Mouse (Mus musculus): ENCODE data around the gene Miga2. TPM values are rescaled to one million over a fixed set of nuclear protein-coding genes. Genes with fewer than 3 reads are reported as not detected.
A peak's percentile ranks its signal among the peaks of the same experiment; 100 is the strongest.
"Not testable (repeated sequence)": the region's sequence is repeated elsewhere in the genome, so short reads cannot be mapped to it uniquely, and the experiment has no call there.

Gene Miga2
- polyA plus RNA-seq, 1 experiment = 11.1 TPM

DNA sequence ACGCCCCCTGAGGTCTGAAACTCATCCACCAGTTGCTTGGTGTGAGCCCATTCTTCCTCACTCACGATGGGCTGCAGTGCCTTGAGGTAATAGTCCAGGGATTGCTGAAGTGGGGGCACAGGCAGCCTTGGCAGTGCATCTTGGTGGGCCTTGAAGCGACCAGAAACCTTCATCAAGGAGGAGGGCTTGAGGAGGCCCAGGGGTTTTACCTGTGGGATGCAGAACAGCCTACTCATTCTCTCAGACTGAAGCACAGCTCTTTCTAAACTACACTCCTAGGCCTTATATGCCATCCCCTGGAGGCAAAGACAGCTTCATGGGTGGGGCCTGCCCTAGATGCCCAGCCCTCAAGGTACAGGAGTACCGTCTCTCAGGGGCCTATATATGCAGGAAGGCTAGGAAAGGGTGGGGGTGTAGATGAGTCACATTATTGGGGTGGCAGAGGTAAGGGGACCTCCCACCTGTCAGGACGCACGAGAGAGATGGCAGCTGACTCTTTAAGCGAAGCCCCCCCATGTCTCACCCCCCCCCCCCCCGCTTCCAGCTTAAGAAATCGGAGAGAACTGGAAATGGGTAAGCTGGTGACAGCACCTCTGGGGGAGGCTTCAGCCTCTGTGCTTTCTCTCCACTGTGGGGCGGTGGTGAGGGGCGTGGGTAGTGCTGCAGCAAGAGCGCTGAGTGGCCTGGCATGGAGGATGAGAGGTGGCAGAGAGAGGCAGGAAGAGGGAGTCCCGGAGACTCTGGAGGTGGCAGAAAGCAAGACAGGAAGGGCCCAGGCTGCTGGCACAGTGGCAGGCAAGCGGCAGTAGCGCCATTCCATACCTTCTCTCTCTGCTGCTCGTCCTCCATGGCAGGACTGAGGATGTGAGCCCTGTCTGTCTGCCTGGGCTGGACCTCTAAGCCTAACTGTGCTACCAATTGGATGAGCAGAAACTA lies 49.3 kb downstream of the Miga2 start:
- TF ChIP-seq POLR2A (IDR thresholded peaks at IDR 0.05; ENCODE audit: low read depth, low read length) (no peak), CTCF (IDR thresholded peaks at IDR 0.05; ENCODE audit: extremely low read depth, insufficient read depth, insufficient read length, insufficient replicate concordance) (no peak)
- DNase-seq (ENCODE audit: low read depth in 1 of 2, low spot score in 2 of 2) = no peak
- WGBS = 92% methylated on average over 16 of the region's 16 CpGs
- H3K4me3 ChIP-seq (ENCODE audit: extremely low read depth, insufficient read depth, insufficient read length) = no peak overlapping the region
- no peaks in the 10 kb centered on the region for H3K27me3 ChIP-seq (ENCODE audit: control insufficient read depth, insufficient read depth, low read length)
- H3K27ac ChIP-seq (ENCODE audit: insufficient read depth, low read length) = no peak overlapping the region
- no peaks in the 10 kb centered on the region; the same call in 1 of the 2 replicates for H3K4me1 ChIP-seq (ENCODE audit: control insufficient read depth, insufficient read depth, insufficient read length)
- no peaks in the 10 kb centered on the region for H3K36me3 ChIP-seq (ENCODE audit: control insufficient read depth, insufficient read depth, low read length)

DNA sequence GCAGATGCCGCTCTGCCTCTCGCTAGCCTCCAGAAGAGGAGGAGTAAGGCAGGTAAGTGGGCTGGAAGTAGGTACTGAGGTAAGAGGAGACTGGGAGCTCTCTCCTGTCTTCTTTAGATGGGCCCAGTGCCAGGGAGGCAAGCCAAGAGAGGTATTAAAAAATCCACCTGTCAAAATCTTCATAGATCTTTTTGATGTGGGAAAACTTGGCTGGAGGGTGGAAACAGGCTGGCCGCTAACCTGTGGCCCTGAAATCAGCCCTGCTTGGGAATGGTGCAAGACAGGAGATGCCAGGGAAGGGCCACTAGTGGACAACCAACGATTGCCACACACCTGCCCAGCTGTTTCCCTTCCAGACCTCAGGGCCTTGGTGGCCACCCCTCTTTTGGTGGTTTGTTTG lies 50.1 kb downstream of the Miga2 start:
- DNase-seq (ENCODE audit: low read depth in 1 of 2, low spot score in 2 of 2) = no peak
- H3K27ac ChIP-seq (ENCODE audit: insufficient read depth, low read length) = no peak overlapping the region
- H3K4me3 ChIP-seq (ENCODE audit: extremely low read depth, insufficient read depth, insufficient read length) = no peak overlapping the region
- 84% methylated on average over 4 of the region's 4 CpGs for WGBS
- no peaks in the 10 kb centered on the region for H3K27me3 ChIP-seq (ENCODE audit: control insufficient read depth, insufficient read depth, low read length)
- TF ChIP-seq CTCF (IDR thresholded peaks at IDR 0.05; ENCODE audit: extremely low read depth, insufficient read depth, insufficient read length, insufficient replicate concordance) (no peak), POLR2A (IDR thresholded peaks at IDR 0.05; ENCODE audit: low read depth, low read length) (no peak)
- H3K36me3 ChIP-seq (ENCODE audit: control insufficient read depth, insufficient read depth, low read length) = no peaks in the 10 kb centered on the region
- H3K4me1 ChIP-seq (ENCODE audit: control insufficient read depth, insufficient read depth, insufficient read length) = no peaks in the 10 kb centered on the region; the same call in 1 of the 2 replicates

GRCm38 (mm10) chr2:30414681-30415080 lies 50.6 kb downstream of the Miga2 start:
- no peaks in the 10 kb centered on the region for H3K36me3 ChIP-seq (ENCODE audit: control insufficient read depth, insufficient read depth, low read length)
- H3K27ac ChIP-seq (ENCODE audit: insufficient read depth, low read length) = no peak overlapping the region
- TF ChIP-seq POLR2A (IDR thresholded peaks at IDR 0.05; ENCODE audit: low read depth, low read length) (no peak), CTCF (IDR thresholded peaks at IDR 0.05; ENCODE audit: extremely low read depth, insufficient read depth, insufficient read length, insufficient replicate concordance) (no peak)
- WGBS = 70% methylated on average over 5 of the region's 5 CpGs
- no peak for DNase-seq (ENCODE audit: low read depth in 1 of 2, low spot score in 2 of 2)
- peak overlapping the region; percentile 83 for H3K4me3 ChIP-seq (ENCODE audit: extremely low read depth, insufficient read depth, insufficient read length)
- no peaks in the 10 kb centered on the region; the same call in 1 of the 2 replicates for H3K4me1 ChIP-seq (ENCODE audit: control insufficient read depth, insufficient read depth, insufficient read length)
- H3K27me3 ChIP-seq (ENCODE audit: control insufficient read depth, insufficient read depth, low read length) = no peaks in the 10 kb centered on the region

- no peaks in the 10 kb centered on the region for H3K36me3 ChIP-seq (ENCODE audit: control insufficient read depth, insufficient read depth, low read length)
- WGBS = 3% methylated on average over 58 of the region's 58 CpGs
- H3K4me3 ChIP-seq (ENCODE audit: extremely low read depth, insufficient read depth, insufficient read length) = peak within 1 kb of the TSS; percentile 83
- H3K4me1 ChIP-seq (ENCODE audit: control insufficient read depth, insufficient read depth, insufficient read length) = no peaks in the 10 kb centered on the region; the same call in 1 of the 2 replicates
- no peaks in the 10 kb centered on the region for H3K27me3 ChIP-seq (ENCODE audit: control insufficient read depth, insufficient read depth, low read length)
- peak in 1 of 2 experiments; percentile 82 for DNase-seq (ENCODE audit: low read depth in 1 of 2, low spot score in 2 of 2)
- no peak for TF ChIP-seq POLR2A (IDR thresholded peaks at IDR 0.05; ENCODE audit: low read depth, low read length)
- TF ChIP-seq CTCF (IDR thresholded peaks at IDR 0.05; ENCODE audit: extremely low read depth, insufficient read depth, insufficient read length, insufficient replicate concordance) = no peak
- peak within 1 kb of the TSS; percentile 77 for H3K27ac ChIP-seq (ENCODE audit: insufficient read depth, low read length)
These were observed 51.3 kb downstream of the Miga2 start, which contains the start of gene Crat for GRCm38 (mm10) chr2:30415157-30415935. Gene Crat, minus strand, starts transcription at chr2:30415813.

DNA sequence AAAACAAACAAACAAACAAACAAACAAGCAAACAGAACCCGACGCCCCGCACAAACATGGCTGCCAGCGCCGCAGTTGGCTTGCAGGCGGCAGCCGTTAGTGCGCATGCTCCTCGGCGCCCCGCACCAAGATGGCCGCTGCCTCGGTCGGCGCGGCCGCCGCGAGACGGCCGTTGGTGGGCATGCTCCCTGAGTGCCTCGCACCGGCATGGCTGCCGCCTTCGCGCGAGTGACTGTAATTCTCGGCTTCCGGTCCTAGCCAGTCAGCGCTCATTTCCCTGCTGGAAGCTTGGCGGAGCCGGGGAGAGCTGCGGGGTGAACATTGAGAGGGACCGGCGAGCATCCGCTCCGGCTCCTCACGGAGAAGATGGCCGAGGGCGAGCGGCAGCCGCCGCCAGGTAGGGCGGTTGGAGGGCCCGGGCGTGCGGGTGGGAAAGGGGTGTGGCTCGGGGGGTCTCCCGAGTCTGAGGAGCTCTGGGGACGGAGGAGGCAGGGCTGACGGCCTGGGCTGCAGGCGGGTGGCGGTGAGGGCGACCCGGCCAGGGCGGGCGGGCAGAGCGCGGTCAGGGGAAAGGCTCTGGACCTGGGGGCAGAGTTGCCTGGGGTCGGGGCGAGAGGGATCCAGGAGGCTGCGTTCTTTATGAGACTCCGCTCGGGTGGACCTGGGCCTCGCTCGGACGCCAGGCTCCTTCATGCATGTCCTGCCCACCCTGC lies 52.1 kb downstream of the Miga2 start, which contains the start of gene Ptpa:
Ptpa (plus strand) TSS at position 104 of the 713 bp plus-strand sequence.
- peak; percentile 96 for TF ChIP-seq POLR2A (IDR thresholded peaks at IDR 0.05; ENCODE audit: low read depth, low read length)
- TF ChIP-seq CTCF (IDR thresholded peaks at IDR 0.05; ENCODE audit: extremely low read depth, insufficient read depth, insufficient read length, insufficient replicate concordance) = no peak
- peak; percentile 79 to 90 for DNase-seq (ENCODE audit: low read depth in 1 of 2, low spot score in 2 of 2)
- H3K27ac ChIP-seq (ENCODE audit: insufficient read depth, low read length) = peak within 1 kb of the TSS; percentile 77
- no peaks in the 10 kb centered on the region for H3K27me3 ChIP-seq (ENCODE audit: control insufficient read depth, insufficient read depth, low read length)
- H3K4me3 ChIP-seq (ENCODE audit: extremely low read depth, insufficient read depth, insufficient read length) = peak within 1 kb of the TSS; percentile 83
- H3K4me1 ChIP-seq (ENCODE audit: control insufficient read depth, insufficient read depth, insufficient read length) = no peaks in the 10 kb centered on the region; the same call in 1 of the 2 replicates
- WGBS = 1% methylated on average over 67 of the region's 67 CpGs
- no peaks in the 10 kb centered on the region for H3K36me3 ChIP-seq (ENCODE audit: control insufficient read depth, insufficient read depth, low read length)

DNA sequence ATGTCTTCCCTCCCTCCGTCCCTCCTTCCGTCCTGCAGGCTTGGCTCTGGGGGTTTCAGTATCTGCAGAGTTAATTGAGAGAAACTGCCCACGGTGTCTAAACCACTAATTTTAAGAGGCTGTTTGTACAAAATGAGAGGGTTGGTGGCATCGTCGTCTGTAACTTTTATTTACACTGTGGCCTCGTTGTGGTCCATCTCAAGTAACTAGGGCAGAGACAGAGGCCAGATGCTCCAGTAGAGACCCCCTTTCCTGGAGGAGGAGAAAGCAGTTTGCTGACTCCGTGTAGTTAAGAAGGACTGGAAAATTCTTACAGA lies 52.6 kb downstream of the Miga2 start:
- Histone ChIP-seq H3K4me3 (ENCODE audit: extremely low read depth, insufficient read depth, insufficient read length) (peak overlapping the region; percentile 83), H3K27ac (ENCODE audit: insufficient read depth, low read length) (peak overlapping the region; percentile 77), H3K36me3 (ENCODE audit: control insufficient read depth, insufficient read depth, low read length) (no peaks in the 10 kb centered on the region), H3K27me3 (ENCODE audit: control insufficient read depth, insufficient read depth, low read length) (no peaks in the 10 kb centered on the region), H3K4me1 (ENCODE audit: control insufficient read depth, insufficient read depth, insufficient read length) (no peaks in the 10 kb centered on the region; the same call in 1 of the 2 replicates)
- DNase-seq (ENCODE audit: low read depth in 1 of 2, low spot score in 2 of 2) = no peak
- TF ChIP-seq POLR2A (IDR thresholded peaks at IDR 0.05; ENCODE audit: low read depth, low read length) (no peak), CTCF (IDR thresholded peaks at IDR 0.05; ENCODE audit: extremely low read depth, insufficient read depth, insufficient read length, insufficient replicate concordance) (no peak)
- WGBS = 0% methylated on average over 7 of the region's 7 CpGs

DNA sequence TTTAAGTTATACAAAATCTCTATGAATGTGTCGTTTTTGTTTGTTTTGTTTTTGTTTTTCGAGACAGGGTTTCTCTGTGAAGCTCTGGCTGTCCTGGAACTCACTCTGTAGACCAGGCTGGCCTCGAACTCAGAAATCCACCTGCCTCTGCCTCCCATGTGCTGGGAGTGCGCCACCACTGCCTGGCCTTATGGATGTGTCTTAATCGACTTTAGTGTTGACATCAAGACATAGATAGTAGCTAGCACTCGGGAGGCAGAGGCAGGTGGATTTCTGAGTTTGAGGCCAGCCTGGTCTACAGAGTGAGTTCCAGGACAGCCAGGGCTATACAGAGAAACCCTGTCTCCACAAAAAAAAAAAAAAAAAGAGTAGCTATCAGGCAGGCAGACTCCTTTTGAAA lies 53.1 kb downstream of the Miga2 start:
- H3K27me3 ChIP-seq (ENCODE audit: control insufficient read depth, insufficient read depth, low read length); DNase-seq (ENCODE audit: low read depth in 1 of 2, low spot score in 2 of 2); H3K36me3 ChIP-seq (ENCODE audit: control insufficient read depth, insufficient read depth, low read length); H3K27ac ChIP-seq (ENCODE audit: insufficient read depth, low read length); H3K4me3 ChIP-seq (ENCODE audit: extremely low read depth, insufficient read depth, insufficient read length); H3K4me1 ChIP-seq (ENCODE audit: control insufficient read depth, insufficient read depth, insufficient read length): not testable (repeated sequence)
- 44% methylated on average over 6 of the region's 6 CpGs for WGBS

Measured in spleen, adult 2 months (tissue).